9 mouse cellular contexts compared by ENCODE assay signal in genomic region chr2:158229503-158229892, GRCm38 (mm10). TPM values are rescaled to one million over a fixed set of nuclear protein-coding genes. Genes with fewer than 3 reads are reported as not detected.
A peak's percentile ranks its signal among the peaks of the same experiment; 100 is the strongest.
DNase-seq lines count a peak whose midpoint lies in the region; ATAC-seq lines count a peak whose summit lies in the region.
"Had no signal": no experiment of that assay in that cellular context is flagged by ENCODE, and none has a peak within 500 bp of the region (broad histone marks: within the 10 kb centered on the region; RNA-seq: fewer than 3 reads in every experiment).

No protein-coding gene starts in this region.

- H3K27me3 ChIP-seq in heart, embryonic 16.5 days (ENCODE audit: control insufficient read depth, insufficient read depth, low read length): peaks cover 5% of the 10 kb centered on the region
- no peaks in the 10 kb centered on the region for H3K27me3 ChIP-seq in embryonic facial prominence, embryonic 11.5 days (ENCODE audit: control insufficient read depth, insufficient read depth, low read length)
- H3K27me3 ChIP-seq in hindbrain, embryonic 15.5 days: no peaks in the 10 kb centered on the region
- H3K27me3 ChIP-seq in midbrain, embryonic 13.5 days: 0 out of 2 replicates have a peak, but pooled peaks cover 3% of the 10 kb centered on the region

- H3K36me3 ChIP-seq in heart, embryonic 16.5 days (ENCODE audit: control insufficient read depth, insufficient read depth): no peaks in the 10 kb centered on the region
- no peaks in the 10 kb centered on the region for H3K36me3 ChIP-seq in embryonic facial prominence, embryonic 11.5 days (replicated peaks; ENCODE audit: control insufficient read depth, insufficient read depth, low read depth, low read length)
- no peaks in the 10 kb centered on the region for H3K36me3 ChIP-seq in hindbrain, embryonic 15.5 days
- H3K36me3 ChIP-seq in midbrain, embryonic 13.5 days: no peaks in the 10 kb centered on the region

- no peak for DNase-seq in heart, postnatal 10 days
- no peak for DNase-seq in embryonic facial prominence, embryonic 11.5 days (ENCODE audit: low spot score)
- DNase-seq in urinary bladder, postnatal 36 days (ENCODE audit: low spot score in 2 of 2): no peak
- no peak for DNase-seq in urinary bladder, postnatal 14 days (ENCODE audit: low spot score)
- no peak for DNase-seq in c-Kit-positive CD71-positive TER-119-positive erythroid progenitor cells, embryonic 14.5 days (ENCODE audit: low spot score)

- intact Hi-C loops in heart, postnatal 10 days (cut with DNase I): no loop called here

- WGBS in heart, embryonic 16.5 days: 30% methylated on average over 7 of the region's 7 CpGs
- 24% methylated on average over 7 of the region's 7 CpGs for WGBS in embryonic facial prominence, embryonic 11.5 days
- 20% methylated on average over 7 of the region's 7 CpGs for WGBS in hindbrain, embryonic 15.5 days
- 29% methylated on average over 7 of the region's 7 CpGs for WGBS in midbrain, embryonic 13.5 days

- H3K4me2 ChIP-seq in heart, embryonic 16.5 days (ENCODE audit: low read depth, low read length): peak overlapping the region; percentile 79
- peak overlapping the region; percentile 93 for H3K4me2 ChIP-seq in embryonic facial prominence, embryonic 11.5 days (ENCODE audit: low read depth, low read length)
- peak overlapping the region; percentile 95 for H3K4me2 ChIP-seq in hindbrain, embryonic 15.5 days
- peak overlapping the region; percentile 79 for H3K4me2 ChIP-seq in midbrain, embryonic 13.5 days (replicated peaks)

- no peak for ATAC-seq in heart, embryonic 16.5 days (replicated peaks; ENCODE audit: extremely low read depth, insufficient read depth, low FRiP score)
- ATAC-seq in embryonic facial prominence, embryonic 11.5 days (replicated peaks; ENCODE audit: insufficient number of reproducible peaks, low FRiP score, low TSS enrichment, low read depth): no peak
- ATAC-seq in hindbrain, embryonic 15.5 days (ENCODE audit: low FRiP score, low read depth): peak; percentile 20
- no peak for ATAC-seq in midbrain, embryonic 13.5 days

- H3K4me3 ChIP-seq in heart, embryonic 16.5 days (ENCODE audit: low read length): peak overlapping the region; percentile 47
- peak overlapping the region; percentile 45 for H3K4me3 ChIP-seq in embryonic facial prominence, embryonic 11.5 days (ENCODE audit: low read depth, low read length)
- peak overlapping the region; percentile 40 for H3K4me3 ChIP-seq in hindbrain, embryonic 15.5 days
- H3K4me3 ChIP-seq in midbrain, embryonic 13.5 days (replicated peaks): peak overlapping the region; percentile 45

- H3K4me1 ChIP-seq in heart, embryonic 16.5 days (ENCODE audit: control insufficient read depth, insufficient read depth, low read length): peaks cover 6% of the 10 kb centered on the region; the same call in 1 of the 2 replicates
- H3K4me1 ChIP-seq in embryonic facial prominence, embryonic 11.5 days (ENCODE audit: control insufficient read depth, insufficient read depth, low read length): no peaks in the 10 kb centered on the region; the same call in 1 of the 2 replicates
- peaks cover 23% of the 10 kb centered on the region for H3K4me1 ChIP-seq in hindbrain, embryonic 15.5 days (replicated peaks)
- peaks cover 26% of the 10 kb centered on the region for H3K4me1 ChIP-seq in midbrain, embryonic 13.5 days (replicated peaks)

- no peak overlapping the region for H3K27ac ChIP-seq in heart, embryonic 16.5 days (ENCODE audit: low read length)
- no peak overlapping the region for H3K27ac ChIP-seq in embryonic facial prominence, embryonic 11.5 days (replicated peaks; ENCODE audit: low read depth, low read length)
- peak overlapping the region; percentile 31 for H3K27ac ChIP-seq in hindbrain, embryonic 15.5 days (replicated peaks)
- H3K27ac ChIP-seq in midbrain, embryonic 13.5 days: peak overlapping the region; percentile 46

- H3K9me3 ChIP-seq in heart, embryonic 16.5 days (replicated peaks; ENCODE audit: control insufficient read depth, low read length): no peaks in the 10 kb centered on the region
- H3K9me3 ChIP-seq in embryonic facial prominence, embryonic 11.5 days (replicated peaks; ENCODE audit: control insufficient read depth, low read length): no peaks in the 10 kb centered on the region
- no peaks in the 10 kb centered on the region for H3K9me3 ChIP-seq in hindbrain, embryonic 15.5 days
- no peaks in the 10 kb centered on the region for H3K9me3 ChIP-seq in midbrain, embryonic 13.5 days

- peak overlapping the region; percentile 61 for H3K9ac ChIP-seq in heart, embryonic 16.5 days (ENCODE audit: low read length)
- H3K9ac ChIP-seq in embryonic facial prominence, embryonic 11.5 days (replicated peaks; ENCODE audit: low read length): peak overlapping the region; percentile 59
- peak overlapping the region; percentile 41 for H3K9ac ChIP-seq in hindbrain, embryonic 15.5 days
- peak overlapping the region; percentile 69 for H3K9ac ChIP-seq in midbrain, embryonic 13.5 days (replicated peaks)

RNA-seq across cellular contexts. Expression of gene D630003M21Rik, which starts 0.5 kb away (rescaled TPM):
- 2.2 and 2.5 TPM in 2 replicates for polyA plus RNA-seq in heart, embryonic 16.5 days (2015; fragmentation: Nextera tagmentation; extraction: Ambion mirVana)
- 1 to 10 TPM; 8.6 to 8.7 TPM for total RNA-seq in heart, postnatal 10 days (2021)
- polyA plus RNA-seq in embryonic facial prominence, embryonic 11.5 days (2014; fragmentation: Nextera tagmentation; extraction: Ambion mirVana): 1.00 and 1.4 TPM in 2 replicates
- polyA plus RNA-seq in hindbrain, embryonic 15.5 days (2015; fragmentation: Nextera tagmentation; extraction: Ambion mirVana): 1.8 and 2.4 TPM in 2 replicates
- 1.6 and 2.4 TPM in 2 replicates for polyA plus RNA-seq in midbrain, embryonic 13.5 days (2015; fragmentation: Nextera tagmentation; extraction: Ambion mirVana)

RNA-seq across cellular contexts. Expression of gene Bpi, which starts 28.4 kb away (rescaled TPM):
- not detected in 2 replicates for polyA plus RNA-seq in heart, embryonic 16.5 days (2015; fragmentation: Nextera tagmentation; extraction: Ambion mirVana)
- total RNA-seq in heart, postnatal 10 days (2021): not detected
- polyA plus RNA-seq in embryonic facial prominence, embryonic 11.5 days (2014; fragmentation: Nextera tagmentation; extraction: Ambion mirVana): not detected in 2 replicates
- not detected in 2 replicates for polyA plus RNA-seq in hindbrain, embryonic 15.5 days (2015; fragmentation: Nextera tagmentation; extraction: Ambion mirVana)
- polyA plus RNA-seq in midbrain, embryonic 13.5 days (2015; fragmentation: Nextera tagmentation; extraction: Ambion mirVana): not detected in 2 replicates
- total RNA-seq: heart, adult 18-20 months had no signal

Comparison
In these comparisons a context has a peak if more than half of its experiments do, and no peak if none do; other contexts are left out.
1. H3K27ac ChIP-seq: peak in hindbrain, embryonic 15.5 days (single experiment) and midbrain, embryonic 13.5 days (single experiment); none in heart, embryonic 16.5 days (single experiment) and embryonic facial prominence, embryonic 11.5 days (single experiment).
2. Peak in every context shown above with its lines, with median percentiles within 50 percentile points of each other: H3K4me2 ChIP-seq, H3K4me3 ChIP-seq and H3K9ac ChIP-seq.